Mouse (Mus musculus) lung, postnatal 25 days (tissue): ENCODE measurements around the gene Bpifa5.

Experiments
- DNase-seq: peaks from one replicate; pipeline ENCODE4 v3.0.0; 2022; ENCODE audit warnings: low spot score

Bpifa5 gene

DNA sequence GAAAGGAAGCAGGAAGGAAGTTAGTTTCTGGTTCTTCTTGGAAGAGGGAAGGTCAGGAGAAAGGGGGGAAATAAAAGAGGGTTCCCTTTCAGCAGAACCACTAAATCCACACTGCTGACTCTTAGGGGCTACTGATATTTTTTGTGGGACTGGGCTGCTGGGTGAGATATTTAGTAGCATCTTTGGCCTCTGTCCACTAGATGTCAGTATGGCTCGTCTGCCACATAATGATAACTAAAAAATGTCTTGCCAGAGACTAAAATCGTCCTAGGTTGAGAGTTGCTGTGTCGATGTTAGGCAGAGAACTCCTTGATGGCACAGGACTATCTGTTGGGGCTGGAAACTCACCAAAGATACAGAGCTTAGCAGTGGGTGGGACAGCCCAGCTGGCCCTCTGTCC lies 46.7 kb downstream of the Bpifa5 start:
- no peak for DNase-seq

DNA sequence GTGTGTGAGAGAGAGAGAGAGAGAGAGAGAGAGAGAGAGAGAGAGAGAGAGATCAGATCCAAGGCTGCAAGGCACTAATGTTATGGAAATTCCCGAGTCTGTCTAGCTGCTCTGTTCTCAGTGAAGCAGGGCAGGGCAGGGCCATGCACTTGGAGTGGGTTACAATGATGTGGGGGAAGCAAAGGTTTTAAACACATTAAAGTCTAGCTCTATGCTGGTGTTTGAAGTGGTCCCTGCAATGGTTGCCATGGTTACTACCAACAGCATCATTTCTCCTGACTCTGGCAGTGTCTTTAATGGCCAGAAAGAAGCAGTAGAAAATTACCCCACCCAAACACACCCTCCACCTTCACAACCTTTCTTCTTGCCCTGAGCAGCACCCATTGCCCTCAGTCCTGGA lies 48.7 kb downstream of the Bpifa5 start:
- no peak for DNase-seq

DNA sequence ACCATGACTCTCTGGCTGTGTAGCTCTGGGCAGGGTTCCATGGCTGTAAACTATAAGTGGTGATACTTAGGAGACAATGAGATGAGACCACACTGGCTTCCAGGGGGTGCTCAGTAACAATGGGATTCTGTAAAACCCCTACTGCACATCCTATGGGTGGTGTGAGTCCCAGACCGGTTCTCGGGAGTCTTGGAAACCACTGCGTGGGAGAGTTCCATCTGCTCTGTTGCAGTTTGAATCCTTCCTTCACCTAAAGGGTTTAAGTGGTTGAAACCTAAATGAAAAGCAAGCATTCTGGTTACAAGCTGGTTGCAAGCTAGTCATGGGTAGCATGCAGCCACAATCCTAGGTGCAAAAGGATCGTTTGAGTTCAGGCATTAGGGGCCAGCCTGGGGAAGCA lies 49.5 kb downstream of the Bpifa5 start:
- DNase-seq = no peak

DNA sequence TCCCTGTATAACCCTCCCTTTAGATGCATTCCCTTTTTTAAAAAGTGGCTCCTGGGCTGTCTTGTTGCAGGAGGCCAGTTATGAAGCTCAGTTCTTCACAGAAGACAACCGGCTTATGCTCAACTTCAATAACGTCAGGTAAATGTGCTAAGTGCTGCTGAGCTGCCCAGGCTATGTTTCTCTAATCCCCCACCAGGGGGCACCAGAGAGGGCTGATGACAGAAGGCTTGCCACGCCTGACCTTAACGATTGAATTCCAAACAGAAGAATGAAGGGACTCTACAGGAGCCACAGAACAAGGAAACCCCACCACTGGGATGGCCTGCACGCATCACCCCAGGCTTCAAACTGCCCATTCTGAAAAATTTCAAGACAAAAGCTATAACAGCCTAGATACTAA lies 52.8 kb downstream of the Bpifa5 start:
- DNase-seq = peak; percentile 74
